ENCODE assay signal across 23 mouse cellular contexts in genomic region chr10:83641641-83642040, GRCm38 (mm10). TPM values are rescaled to one million over a fixed set of nuclear protein-coding genes. Genes with fewer than 3 reads are reported as not detected.
DNase-seq lines count a peak whose midpoint lies in the region; ATAC-seq and TF ChIP-seq lines count a peak whose summit lies in the region.
"Had no signal": no experiment of that assay in that cellular context is flagged by ENCODE, and none has a peak within 500 bp of the region (broad histone marks: within the 10 kb centered on the region; RNA-seq: fewer than 3 reads in every experiment).

No protein-coding gene starts in this region.

- H3K27me3 ChIP-seq in heart, embryonic 10.5 days (ENCODE audit: insufficient read depth, poor library complexity, severe bottlenecking), result no peaks in the 10 kb centered on the region
- no peaks in the 10 kb centered on the region for H3K27me3 ChIP-seq in heart, adult 2 months (ENCODE audit: control insufficient read depth, insufficient read depth, low read length)
- H3K27me3 ChIP-seq: forebrain, embryonic 15.5 days; heart, embryonic 13.5 days; intestine, embryonic 15.5 days; limb, embryonic 13.5 days; neural tube, embryonic 15.5 days; Patski had no signal

- TF ChIP-seq POLR2A in heart, adult 2 months (IDR thresholded peaks at IDR 0.05; ENCODE audit: insufficient read depth, low read depth, low read length), result no peak

- TF ChIP-seq EP300 in heart, adult 2 months (IDR thresholded peaks at IDR 0.05; ENCODE audit: insufficient read depth, low read depth, low read length), result no peak

- H3K4me3 ChIP-seq in heart, embryonic 10.5 days, result no peak overlapping the region
- H3K4me3 ChIP-seq in heart, adult 2 months, result no peak overlapping the region
- H3K4me3 ChIP-seq: embryonic facial prominence, embryonic 10.5 days; forebrain, embryonic 15.5 days; heart, embryonic 13.5 days; intestine, embryonic 15.5 days; limb, embryonic 13.5 days; neural tube, embryonic 15.5 days had no signal

- 73% methylated on average over 3 of the region's 3 CpGs for WGBS in heart, embryonic 10.5 days
- 68% methylated on average over 3 of the region's 3 CpGs for whole genome bisulfite sequencing in heart, adult 2 months

- H3K36me3 ChIP-seq in heart, embryonic 10.5 days, result peaks cover 5% of the 10 kb centered on the region; the same call in 1 of the 2 replicates
- peaks cover 3% of the 10 kb centered on the region for H3K36me3 ChIP-seq in heart, adult 2 months (ENCODE audit: control insufficient read depth, insufficient read depth, low read length)
- H3K36me3 ChIP-seq: forebrain, embryonic 15.5 days; intestine, embryonic 15.5 days had no signal

- H3K9ac ChIP-seq in heart, adult 2 months (ENCODE audit: low read depth, low read length), result no peak overlapping the region
- H3K9ac ChIP-seq: forebrain, embryonic 15.5 days; heart, embryonic 13.5 days; hindbrain, embryonic 14.5 days; intestine, embryonic 15.5 days; limb, embryonic 13.5 days; neural tube, embryonic 15.5 days had no signal

- no peaks in the 10 kb centered on the region for H3K9me3 ChIP-seq in heart, embryonic 10.5 days
- H3K9me3 ChIP-seq: embryonic facial prominence, embryonic 10.5 days; forebrain, embryonic 15.5 days; heart, embryonic 13.5 days; intestine, embryonic 15.5 days; limb, embryonic 13.5 days; neural tube, embryonic 15.5 days had no signal

- 0 out of 2 replicates have a peak overlapping the region, but pooled peaks have one; percentile 16 for H3K27ac ChIP-seq in heart, embryonic 10.5 days
- H3K27ac ChIP-seq in heart, adult 2 months, result no peak overlapping the region
- H3K27ac ChIP-seq: embryonic facial prominence, embryonic 10.5 days; forebrain, embryonic 15.5 days; heart, embryonic 13.5 days; hindbrain, embryonic 14.5 days; intestine, embryonic 15.5 days; limb, embryonic 13.5 days; neural tube, embryonic 15.5 days had no signal

- peaks cover 2% of the 10 kb centered on the region for H3K79me2 ChIP-seq in heart, adult 2 months (replicated peaks; ENCODE audit: control insufficient read depth, insufficient read depth, low read length)

- ATAC-seq in frontal cortex, adult (ENCODE audit: low TSS enrichment), result no peak
- ATAC-seq: forebrain, embryonic 15.5 days; intestine, embryonic 15.5 days; midbrain, embryonic 16.5 days; Patski had no signal

- TF ChIP-seq CTCF in heart, adult 2 months (IDR thresholded peaks at IDR 0.05), result no peak

- peaks cover 52% of the 10 kb centered on the region for H3K4me1 ChIP-seq in heart, embryonic 10.5 days
- peaks cover 19% of the 10 kb centered on the region for H3K4me1 ChIP-seq in heart, adult 2 months (ENCODE audit: control insufficient read depth, insufficient read depth, low read length)

- intact Hi-C loops in heart, adult 2 months (cut with DNase I), result no loop called here

- DNase-seq in cerebellum, adult 11 months, result peak; percentile 28
- DNase-seq in cerebellum, postnatal 4 days (ENCODE audit: low spot score in 2 of 2), result no peak
- no peak for DNase-seq in heart, embryonic 10.5 days (ENCODE audit: low spot score)
- DNase-seq in heart, adult 2 months, result no peak
- peak; percentile 56 for DNase-seq in lung, postnatal 10 days
- DNase-seq in lung, postnatal 25 days (ENCODE audit: low spot score), result no peak
- DNase-seq in cerebellum, postnatal 25 days, result peak; percentile 35 to 54
- DNase-seq: adrenal gland, postnatal 14 days; kidney, postnatal 4 days; layer of hippocampus, postnatal 36 days; right cerebral cortex, postnatal 14 days; spleen, adult 18-20 months; thymus, adult 18-20 months had no signal

RNA-seq across cellular contexts. Expression of gene Appl2, which starts 6.9 kb away (rescaled TPM):
- 29.5 and 34.0 TPM in 2 replicates for polyA plus RNA-seq in heart, embryonic 10.5 days (2016; fragmentation: Nextera tagmentation; extraction: Ambion mirVana)
- 10 to 100 TPM; 40.7 to 41.4 TPM for total RNA-seq in heart, adult 2 months (2021)
- 25.7 and 43.2 TPM in 2 replicates for polyA plus RNA-seq in heart, adult 2 months (2012; rRNA removed)

Comparison
In these comparisons a context has a peak if more than half of its experiments do, and no peak if none do; other contexts are left out.
1. DNase-seq: peak in cerebellum, adult 11 months (single experiment), lung, postnatal 10 days (single experiment) and cerebellum, postnatal 25 days (2 of 2); none in cerebellum, postnatal 4 days (0 of 2), heart, embryonic 10.5 days (single experiment), heart, adult 2 months (0 of 2) and lung, postnatal 25 days (single experiment).